Mouse (Mus musculus): ENCODE data around the gene Fasn. TPM values are rescaled to one million over a fixed set of nuclear protein-coding genes. Genes with fewer than 3 reads are reported as not detected.
"Not testable (repeated sequence)": the region's sequence is repeated elsewhere in the genome, so short reads cannot be mapped to it uniquely, and the experiment has no call there.

The Fasn gene
- polyA plus RNA-seq, 1 experiment = 199 TPM

DNA sequence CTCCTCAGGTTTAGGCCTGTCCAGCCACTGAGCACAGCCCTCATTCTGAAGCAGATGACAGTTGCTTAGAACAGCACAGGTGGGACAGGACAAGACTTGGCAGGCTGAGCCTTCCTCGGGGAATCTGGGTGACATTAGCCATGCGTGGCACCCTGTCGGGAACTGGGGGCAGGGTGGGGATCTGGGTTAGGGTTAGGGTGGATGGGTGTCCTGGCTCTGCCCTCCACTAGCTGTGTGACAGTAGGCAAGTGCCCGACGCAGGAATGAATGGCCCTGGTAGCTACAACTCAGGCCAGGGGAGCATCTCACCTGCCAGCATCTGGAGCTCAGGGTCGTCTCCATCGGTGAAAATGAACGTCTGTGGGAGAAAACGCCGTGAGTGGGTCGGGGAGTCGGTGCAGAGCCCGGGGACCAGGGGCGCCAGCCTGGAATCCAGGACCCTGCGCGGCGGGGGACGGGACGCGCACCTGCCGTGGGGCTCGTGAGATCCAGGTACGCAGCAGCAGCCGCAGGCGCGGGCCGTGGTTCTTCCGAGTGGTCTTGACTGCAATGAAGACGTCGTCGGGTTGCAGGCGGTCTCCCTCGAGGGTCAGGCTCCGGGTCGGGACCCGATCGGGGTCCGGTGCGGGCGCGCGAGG lies 40.8 kb downstream of the Fasn start:
- no peak for TF ChIP-seq MAX (IDR thresholded peaks at IDR 0.05)
- no peak for TF ChIP-seq MYOG (IDR thresholded peaks at IDR 0.05; ENCODE audit: control insufficient read depth, extremely low read depth, insufficient read length)
- no peak for TF ChIP-seq CEBPB (IDR thresholded peaks at IDR 0.05; ENCODE audit: low read depth)
- TF ChIP-seq CTCF (IDR thresholded peaks at IDR 0.05; ENCODE audit: control insufficient read depth, insufficient read depth, insufficient read length) = no peak
- no peak for TF ChIP-seq MYOD1 (IDR thresholded peaks at IDR 0.05; ENCODE audit: control insufficient read depth, insufficient read length, low read depth)
- Histone ChIP-seq H3K36me3 (ENCODE audit: control insufficient read depth, insufficient read depth) (peaks cover 35% of the 10 kb centered on the region), H3ac (ENCODE audit: control insufficient read depth, insufficient read length, low read depth) (peak overlapping the region; percentile 92), H3K79me2 (ENCODE audit: control insufficient read depth, insufficient read depth) (peaks cover 41% of the 10 kb centered on the region), H3K4me3 (ENCODE audit: insufficient read depth, poor library complexity, severe bottlenecking) (peak overlapping the region; percentile 91), H3K27me3 (ENCODE audit: control insufficient read depth, insufficient read depth, insufficient read length) (no peaks in the 10 kb centered on the region), H3K79me3 (ENCODE audit: low read depth) (peaks cover 11% of the 10 kb centered on the region)

DNA sequence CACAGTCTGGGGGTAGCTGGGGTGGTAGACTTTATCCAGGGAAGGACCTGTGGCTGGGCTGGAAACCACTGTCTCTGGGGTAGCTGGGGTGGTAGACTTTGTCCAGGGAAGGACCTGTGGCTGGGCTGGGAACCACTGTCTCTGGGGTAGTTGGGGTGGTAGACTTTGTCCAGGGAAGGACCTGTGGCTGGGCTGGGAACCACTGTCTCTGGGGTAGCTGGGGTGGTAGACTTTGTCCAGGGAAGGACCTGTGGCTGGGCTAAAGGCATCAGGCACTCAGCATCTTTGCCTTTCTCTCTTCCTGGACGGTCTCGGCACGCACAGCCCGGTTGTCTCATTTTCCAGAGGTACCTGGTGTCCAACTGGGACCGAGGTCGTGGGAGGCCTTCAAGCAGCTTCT lies 43.0 kb downstream of the Fasn start:
- peaks cover 27% of the 10 kb centered on the region for H3K79me2 ChIP-seq (ENCODE audit: control insufficient read depth, insufficient read depth)
- H3K27me3 ChIP-seq (ENCODE audit: control insufficient read depth, insufficient read depth, insufficient read length); H3ac ChIP-seq (ENCODE audit: control insufficient read depth, insufficient read length, low read depth); H3K4me3 ChIP-seq (ENCODE audit: insufficient read depth, poor library complexity, severe bottlenecking); H3K79me3 ChIP-seq (ENCODE audit: low read depth): not testable (repeated sequence)
- peaks cover 13% of the 10 kb centered on the region for H3K36me3 ChIP-seq (ENCODE audit: control insufficient read depth, insufficient read depth)

- no peak overlapping the region for H3ac ChIP-seq (ENCODE audit: control insufficient read depth, insufficient read length, low read depth)
- no peak overlapping the region for H3K4me3 ChIP-seq (ENCODE audit: insufficient read depth, poor library complexity, severe bottlenecking)
- no peak for TF ChIP-seq MYOD1 (IDR thresholded peaks at IDR 0.05; ENCODE audit: control insufficient read depth, insufficient read length, low read depth)
- TF ChIP-seq USF1 (IDR thresholded peaks at IDR 0.05; ENCODE audit: low read depth) = no peak
- no peak for TF ChIP-seq MYOG (IDR thresholded peaks at IDR 0.05; ENCODE audit: control insufficient read depth, extremely low read depth, insufficient read length)
- TF ChIP-seq FOSL1 (IDR thresholded peaks at IDR 0.05; ENCODE audit: insufficient read depth, low read length, poor library complexity, severe bottlenecking) = no peak
- TF ChIP-seq CEBPB (IDR thresholded peaks at IDR 0.05; ENCODE audit: low read depth) = no peak
- TF ChIP-seq MAX (IDR thresholded peaks at IDR 0.05) = no peak
- TF ChIP-seq CTCF (IDR thresholded peaks at IDR 0.05; ENCODE audit: control insufficient read depth, insufficient read depth, insufficient read length) = no peak
- no peaks in the 10 kb centered on the region for H3K36me3 ChIP-seq (ENCODE audit: control insufficient read depth, insufficient read depth)
- peaks cover 2% of the 10 kb centered on the region for H3K79me3 ChIP-seq (ENCODE audit: low read depth)
- no peaks in the 10 kb centered on the region for H3K27me3 ChIP-seq (ENCODE audit: control insufficient read depth, insufficient read depth, insufficient read length)
- peaks cover 12% of the 10 kb centered on the region for H3K79me2 ChIP-seq (ENCODE audit: control insufficient read depth, insufficient read depth)
Observed at GRCm38 (mm10) chr11:120779876-120780275, 44.5 kb downstream of the Fasn start.

GRCm38 (mm10) chr11:120777123-120777522 lies 47.2 kb downstream of the Fasn start:
- Histone ChIP-seq H3K27me3 (ENCODE audit: control insufficient read depth, insufficient read depth, insufficient read length) (no peaks in the 10 kb centered on the region), H3ac (ENCODE audit: control insufficient read depth, insufficient read length, low read depth) (no peak overlapping the region), H3K4me3 (ENCODE audit: insufficient read depth, poor library complexity, severe bottlenecking) (no peak overlapping the region), H3K79me2 (ENCODE audit: control insufficient read depth, insufficient read depth) (no peaks in the 10 kb centered on the region), H3K36me3 (ENCODE audit: control insufficient read depth, insufficient read depth) (no peaks in the 10 kb centered on the region), H3K79me3 (ENCODE audit: low read depth) (no peaks in the 10 kb centered on the region)
- TF ChIP-seq MYOD1 (IDR thresholded peaks at IDR 0.05; ENCODE audit: control insufficient read depth, insufficient read length, low read depth) = no peak
- TF ChIP-seq MAX (IDR thresholded peaks at IDR 0.05) = no peak
- no peak for TF ChIP-seq CEBPB (IDR thresholded peaks at IDR 0.05; ENCODE audit: low read depth)
- no peak for TF ChIP-seq CTCF (IDR thresholded peaks at IDR 0.05; ENCODE audit: control insufficient read depth, insufficient read depth, insufficient read length)
- no peak for TF ChIP-seq MYOG (IDR thresholded peaks at IDR 0.05; ENCODE audit: control insufficient read depth, extremely low read depth, insufficient read length)
- no peak for TF ChIP-seq USF1 (IDR thresholded peaks at IDR 0.05; ENCODE audit: low read depth)
- TF ChIP-seq FOSL1 (IDR thresholded peaks at IDR 0.05; ENCODE audit: insufficient read depth, low read length, poor library complexity, severe bottlenecking) = no peak

- H3K27me3 ChIP-seq (ENCODE audit: control insufficient read depth, insufficient read depth, insufficient read length) = no peaks in the 10 kb centered on the region
- H3K79me3 ChIP-seq (ENCODE audit: low read depth) = no peaks in the 10 kb centered on the region
- no peaks in the 10 kb centered on the region for H3K79me2 ChIP-seq (ENCODE audit: control insufficient read depth, insufficient read depth)
- no peak overlapping the region for H3K4me3 ChIP-seq (ENCODE audit: insufficient read depth, poor library complexity, severe bottlenecking)
- TF ChIP-seq CEBPB (IDR thresholded peaks at IDR 0.05; ENCODE audit: low read depth) (no peak), FOSL1 (IDR thresholded peaks at IDR 0.05; ENCODE audit: insufficient read depth, low read length, poor library complexity, severe bottlenecking) (no peak), CTCF (IDR thresholded peaks at IDR 0.05; ENCODE audit: control insufficient read depth, insufficient read depth, insufficient read length) (peak; percentile 100), MAX (IDR thresholded peaks at IDR 0.05) (peak; percentile 100)
- H3K36me3 ChIP-seq (ENCODE audit: control insufficient read depth, insufficient read depth) = no peaks in the 10 kb centered on the region
- no peak overlapping the region for H3ac ChIP-seq (ENCODE audit: control insufficient read depth, insufficient read length, low read depth)
Observed at GRCm38 (mm10) chr11:120775774-120776469, 48.4 kb downstream of the Fasn start.

Data from C2C12 (cell line).